Mouse (Mus musculus): ENCODE measurements at regions not wholly inside any gene's neighbourhood (a gene's known extent, or its start where the extent isn't known, plus 50 kb on each side); places are given as distances from the start of the nearest gene placed in this dataset.
"Not testable (repeated sequence)": the region's sequence is repeated elsewhere in the genome, so short reads cannot be mapped to it uniquely, and the experiment has no call there.

DNA sequence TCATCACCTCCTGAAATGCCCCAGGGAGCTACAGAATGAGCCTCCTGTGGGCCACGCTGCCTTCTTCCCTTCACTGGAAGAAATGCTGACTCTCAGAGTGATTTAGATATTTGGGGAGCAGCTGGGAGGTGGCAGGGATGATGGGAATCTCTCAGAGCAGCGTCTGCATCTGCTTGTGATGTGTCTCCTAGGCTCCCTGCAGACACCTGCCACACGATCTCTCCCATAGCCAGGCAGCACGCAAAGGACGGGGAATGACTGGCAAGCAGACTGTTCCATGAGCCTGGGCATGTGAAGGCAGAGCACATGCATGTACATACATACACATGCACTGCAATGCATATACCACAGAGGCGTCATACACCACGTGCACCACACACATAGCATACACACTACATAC lies 133.4 kb upstream of the Gadl1 start:
- no peak for DNase-seq (ENCODE audit: low read depth, low spot score)

DNA sequence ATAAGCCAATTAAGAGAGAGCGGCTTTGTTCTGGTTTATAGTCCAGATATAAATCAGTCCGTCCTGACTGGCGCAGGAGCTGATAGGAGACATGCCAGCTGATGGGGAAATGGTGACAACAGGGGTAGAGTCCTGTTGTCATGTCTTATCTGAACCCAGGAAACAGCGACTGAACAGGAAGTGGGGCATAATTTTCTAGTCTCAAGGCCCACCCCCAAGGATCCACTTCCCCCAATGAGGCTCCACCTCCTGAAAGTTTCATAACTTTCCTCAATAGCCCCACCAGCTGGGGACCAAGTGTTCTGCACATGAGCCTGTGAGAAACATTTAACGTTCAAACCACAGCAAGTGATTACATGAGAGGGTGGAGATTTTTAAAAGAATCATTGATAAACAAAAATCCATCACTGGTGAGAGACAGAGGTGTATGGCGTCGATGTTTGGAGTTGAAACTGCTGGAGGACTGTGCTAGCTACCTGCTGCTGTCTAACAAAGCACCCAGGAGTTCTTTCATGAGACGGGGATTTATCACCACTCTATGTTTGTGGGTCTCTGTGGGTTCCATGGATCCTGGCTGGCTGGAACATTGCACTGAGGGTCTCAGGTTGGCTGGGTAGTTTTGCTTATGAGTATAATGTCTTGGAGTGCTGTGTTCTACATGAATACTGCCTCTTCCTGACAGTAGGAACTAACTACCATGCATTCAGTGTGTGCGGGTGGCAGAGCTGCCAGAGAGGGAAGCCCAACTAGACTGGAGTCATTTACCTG lies 132.0 kb upstream of the Gadl1 start:
- no peak for DNase-seq (ENCODE audit: low read depth, low spot score)

DNA sequence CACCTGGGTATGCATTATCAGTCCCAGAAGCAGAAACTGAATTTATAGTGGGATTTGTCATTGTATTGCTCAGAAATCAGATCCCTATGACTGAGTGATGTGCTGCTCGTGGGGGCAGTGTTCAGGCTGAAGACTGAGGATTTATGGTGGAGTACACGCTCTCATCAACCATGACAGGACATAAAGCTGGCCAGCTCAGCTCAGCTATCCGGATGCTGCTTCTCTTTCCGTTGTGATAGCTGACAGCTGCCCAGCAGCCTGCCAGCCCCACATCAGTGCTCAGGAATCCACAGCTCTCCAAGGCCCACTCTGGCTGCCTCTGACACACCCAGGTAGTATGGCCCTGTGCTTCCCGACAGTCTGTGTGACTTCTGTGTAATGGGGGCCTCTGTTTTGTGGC lies 130.4 kb upstream of the Gadl1 start:
- DNase-seq (ENCODE audit: low read depth, low spot score): no peak

DNA sequence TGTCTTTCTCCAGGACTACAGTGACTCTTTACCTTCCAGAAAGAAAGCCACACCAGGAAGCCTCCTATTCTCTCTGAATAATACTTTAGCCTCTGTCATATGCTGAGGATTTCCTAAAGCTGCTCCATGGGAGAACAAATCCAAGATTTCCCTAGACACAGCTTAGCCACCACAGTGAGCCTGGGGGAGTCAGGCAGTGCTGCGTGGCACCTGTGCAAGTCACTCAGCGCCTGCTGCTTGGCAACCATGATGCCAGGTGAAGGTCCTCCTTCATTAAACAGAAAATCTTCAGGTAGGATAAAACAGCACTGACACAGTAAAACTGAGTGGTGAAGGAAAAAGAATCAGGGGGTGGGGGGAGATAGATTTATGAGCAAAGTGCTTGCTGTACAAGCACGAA lies 109.9 kb upstream of the Gadl1 start:
- no peak for DNase-seq (ENCODE audit: low read depth, low spot score)

DNA sequence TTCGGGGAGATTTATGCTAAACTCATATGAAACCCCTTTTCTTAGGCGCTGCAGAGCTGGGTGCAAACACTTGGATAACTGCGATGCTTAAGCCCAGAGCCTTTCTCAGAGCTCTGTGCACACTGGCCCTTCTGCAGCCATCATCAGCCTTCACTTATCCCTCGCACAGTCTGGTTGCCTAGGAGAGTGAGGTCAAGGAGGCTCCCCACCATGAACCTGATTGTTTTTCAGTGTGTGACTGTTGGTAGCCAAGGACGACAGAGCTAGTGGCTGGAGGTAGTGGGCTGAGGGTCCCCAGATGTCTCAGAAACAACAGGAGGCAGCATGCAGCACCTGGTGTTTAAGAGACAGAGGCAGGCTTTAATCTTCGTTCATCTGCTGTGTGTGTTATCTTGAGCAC lies 108.6 kb upstream of the Gadl1 start:
- no peak for DNase-seq (ENCODE audit: low read depth, low spot score)

DNA sequence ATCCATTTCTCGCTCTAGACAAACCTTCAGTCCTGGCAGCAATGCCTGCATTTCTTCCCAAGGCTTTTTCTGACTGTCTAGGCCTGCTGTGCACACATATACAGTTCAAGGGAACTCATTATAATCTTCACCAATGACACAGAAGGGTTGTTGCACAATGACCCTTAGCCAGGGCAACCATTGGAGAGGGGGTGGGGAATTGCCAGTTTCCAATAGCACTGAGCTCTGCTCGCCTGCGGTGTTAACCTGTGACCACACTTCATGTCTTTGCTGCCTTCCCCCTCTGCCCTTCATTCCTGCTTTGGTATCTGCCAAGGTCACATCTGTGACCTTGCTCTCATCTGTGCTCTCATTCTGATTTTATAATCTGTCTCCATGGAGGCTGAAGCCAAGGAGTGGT lies 106.2 kb upstream of the Gadl1 start:
- DNase-seq (ENCODE audit: low read depth, low spot score): no peak

DNA sequence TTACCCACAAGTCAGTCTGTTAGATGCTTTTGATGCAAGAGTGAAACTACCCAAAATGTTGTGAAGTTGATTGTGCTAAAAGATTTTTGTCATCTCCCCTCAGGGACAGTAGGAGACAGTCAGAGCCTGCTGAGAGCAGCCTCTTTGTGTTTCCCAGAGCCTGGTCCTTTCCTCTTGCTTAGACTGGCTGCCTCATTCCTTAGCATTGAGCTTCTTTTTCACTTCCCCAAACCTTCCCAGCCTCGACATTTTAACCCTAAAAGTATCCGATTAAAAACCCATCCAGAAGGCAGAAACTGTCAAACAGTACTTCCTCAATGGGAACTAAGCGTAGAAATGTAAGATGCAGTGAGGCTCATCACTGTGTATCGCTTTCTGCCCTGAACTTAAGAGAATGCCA lies 104.0 kb upstream of the Gadl1 start:
- no peak for DNase-seq (ENCODE audit: low read depth, low spot score)

DNA sequence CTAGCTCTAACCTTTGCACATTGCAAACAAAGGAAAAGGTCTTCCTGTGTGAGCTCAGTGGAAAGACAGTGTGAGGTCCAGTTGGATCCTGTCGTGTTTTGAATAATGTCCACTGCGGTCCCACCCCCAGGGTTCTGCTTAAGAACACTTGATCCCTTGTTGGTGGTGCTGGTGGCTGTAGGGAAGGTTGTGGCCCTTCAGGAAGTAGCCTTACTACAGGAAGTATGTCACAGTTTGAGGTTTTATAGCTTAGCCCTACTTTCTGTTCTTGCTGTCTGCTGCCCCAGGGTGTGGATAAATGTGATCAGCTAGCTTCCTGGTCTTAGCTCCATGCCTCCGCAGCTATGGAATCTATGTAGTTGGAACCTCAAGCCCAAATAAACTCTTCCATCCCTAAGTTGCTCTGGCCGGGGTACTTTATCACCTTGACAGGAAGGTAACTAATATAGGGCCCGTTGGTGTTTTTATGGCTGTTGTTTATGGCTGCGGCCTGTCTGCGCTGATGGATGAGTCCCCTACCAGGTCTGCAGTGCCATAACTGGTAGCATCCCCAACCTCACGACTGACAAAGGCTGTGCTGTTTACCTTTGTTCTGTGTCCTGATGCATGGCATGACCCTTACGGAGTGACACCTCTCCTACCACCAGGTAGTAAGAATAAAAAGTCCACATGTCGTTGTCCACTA lies 103.1 kb upstream of the Gadl1 start:
- DNase-seq (ENCODE audit: low read depth, low spot score): no peak

DNA sequence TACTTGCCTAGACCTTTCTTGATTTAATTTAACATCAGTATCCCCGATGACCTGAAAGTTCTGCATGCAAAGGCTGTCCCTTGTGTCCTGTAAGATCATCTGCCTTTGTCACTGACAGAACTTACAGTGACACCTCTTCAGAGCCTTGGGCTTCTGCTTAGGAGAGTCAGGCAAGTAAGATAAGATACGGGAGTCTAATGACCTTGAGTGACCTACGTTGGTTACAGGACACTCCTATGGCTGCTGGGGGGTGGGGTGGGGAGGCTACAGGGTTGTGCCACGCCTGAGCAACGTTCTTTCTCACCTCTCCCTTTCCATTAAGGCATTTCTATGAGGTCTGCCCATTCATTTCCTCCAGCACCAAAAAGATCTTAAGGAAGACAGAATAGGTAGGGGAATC lies 69.1 kb upstream of the Gadl1 start:
- DNase-seq (ENCODE audit: low read depth, low spot score): no peak

DNA sequence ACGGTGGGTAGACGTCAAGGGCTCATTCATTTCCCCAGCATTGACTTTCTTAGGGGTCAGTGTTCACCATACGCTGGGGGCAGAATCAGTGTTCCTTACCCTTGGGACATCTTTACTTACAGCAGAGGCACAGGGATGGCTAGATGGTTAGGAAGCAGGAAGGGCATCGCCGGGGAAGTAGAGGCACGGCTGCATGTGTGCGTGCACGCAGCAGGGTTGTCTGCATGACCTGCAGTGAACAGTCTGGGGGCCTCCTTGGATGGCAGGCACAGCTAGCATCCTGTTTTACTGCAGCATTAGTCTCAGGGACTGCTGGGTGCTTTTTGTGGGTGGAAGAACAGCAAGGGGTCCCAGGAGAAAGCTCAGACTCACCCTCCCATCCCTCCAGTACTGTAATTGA lies 68.5 kb upstream of the Gadl1 start:
- DNase-seq (ENCODE audit: low read depth, low spot score): no peak

DNA sequence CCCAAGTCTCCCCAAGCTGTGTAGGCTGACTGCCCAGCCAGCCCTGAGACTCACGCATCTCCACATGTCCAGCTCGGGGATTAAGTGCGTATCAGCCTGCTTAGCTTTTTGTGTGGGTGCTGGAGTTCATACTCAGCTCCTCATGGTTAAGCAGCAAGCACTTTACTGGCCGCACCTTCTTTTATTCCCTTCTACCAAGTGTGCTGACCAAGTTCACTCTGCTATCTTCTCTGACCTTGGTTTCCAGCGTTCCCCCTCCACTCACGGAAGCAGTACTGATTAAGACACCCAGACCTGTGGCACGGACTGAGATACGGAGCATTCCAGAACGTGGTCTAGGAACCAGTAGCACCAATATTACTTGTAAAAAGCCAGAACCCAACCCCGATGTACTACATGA lies 67.6 kb upstream of the Gadl1 start:
- no peak for DNase-seq (ENCODE audit: low read depth, low spot score)

DNA sequence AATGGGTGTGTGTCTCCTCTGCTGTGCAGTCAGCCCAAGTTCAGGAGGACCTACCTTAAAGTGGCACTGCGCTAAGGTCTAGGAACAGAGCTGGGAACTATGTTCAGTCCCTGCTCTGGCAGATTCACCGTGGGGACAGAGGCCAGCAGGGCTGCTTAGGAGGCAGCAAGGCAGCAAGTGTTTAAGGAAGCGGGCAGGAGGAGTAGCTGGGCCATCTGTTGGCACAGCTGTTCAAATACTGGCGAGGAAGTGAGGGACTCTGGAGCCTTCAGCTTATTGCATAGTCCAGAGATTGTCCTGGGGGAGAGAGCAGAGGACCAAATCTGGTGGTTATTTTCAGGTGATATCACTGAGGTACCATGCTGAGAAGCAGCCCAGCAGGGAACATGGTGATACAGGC lies 64.9 kb upstream of the Gadl1 start:
- DNase-seq (ENCODE audit: low read depth, low spot score): no peak

DNA sequence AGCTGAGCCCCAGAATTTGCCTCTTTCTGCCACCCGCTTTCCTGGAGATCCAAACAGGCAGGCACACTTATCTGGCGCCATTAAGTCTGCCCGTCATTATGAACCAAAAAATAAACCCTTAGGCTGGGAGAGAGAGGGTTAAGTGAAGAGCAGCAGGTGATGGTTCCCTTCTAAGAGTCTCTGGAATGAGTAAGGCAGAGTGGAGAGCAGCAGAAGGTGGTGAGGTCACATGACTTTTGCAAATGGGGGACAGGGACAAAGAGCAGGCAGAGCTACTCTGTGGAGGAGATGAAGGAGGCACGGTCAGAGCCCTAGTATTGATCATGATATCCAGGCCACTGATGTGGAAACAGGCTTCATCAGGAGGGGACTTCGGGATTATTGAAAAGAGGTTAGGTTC lies 64.2 kb upstream of the Gadl1 start:
- DNase-seq (ENCODE audit: low read depth, low spot score): no peak

DNA sequence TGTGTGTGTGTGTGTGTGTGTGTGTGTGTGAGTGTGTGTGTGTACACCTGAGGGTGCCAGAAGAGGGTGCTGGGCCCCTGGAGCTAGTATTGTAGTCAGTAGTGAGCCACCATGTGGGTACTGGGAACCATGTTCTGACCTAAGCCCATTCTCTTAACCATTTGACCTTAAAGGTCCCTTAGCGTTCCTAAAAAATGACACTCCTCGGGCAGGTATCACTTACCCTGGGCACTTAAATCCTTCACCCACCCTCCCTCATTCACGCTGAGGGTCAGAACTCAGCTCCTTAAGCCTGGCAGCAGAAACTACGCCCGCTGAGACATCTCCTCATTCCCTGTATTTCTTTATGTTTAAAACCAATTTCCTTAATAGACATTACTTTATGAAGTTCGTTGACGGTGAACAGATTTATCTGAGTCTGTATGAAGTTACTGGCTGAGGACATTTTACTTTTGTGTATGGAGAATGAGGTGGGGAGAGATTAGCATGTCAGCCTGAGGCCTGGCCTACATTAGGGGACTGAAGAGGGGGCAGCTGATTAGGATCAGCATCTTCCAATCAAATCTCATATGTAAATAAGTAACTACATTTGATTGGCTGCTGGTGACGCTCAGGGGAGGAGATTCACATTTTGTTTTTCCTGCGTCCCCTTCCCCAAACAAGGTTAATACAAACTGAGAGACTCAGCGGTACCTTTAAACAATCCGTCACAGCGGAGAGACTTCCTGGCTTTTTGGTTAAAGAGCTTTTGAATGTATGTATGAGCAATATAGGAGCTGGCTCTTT lies 61.8 kb upstream of the Gadl1 start:
- DNase-seq (ENCODE audit: low read depth, low spot score): no peak

DNA sequence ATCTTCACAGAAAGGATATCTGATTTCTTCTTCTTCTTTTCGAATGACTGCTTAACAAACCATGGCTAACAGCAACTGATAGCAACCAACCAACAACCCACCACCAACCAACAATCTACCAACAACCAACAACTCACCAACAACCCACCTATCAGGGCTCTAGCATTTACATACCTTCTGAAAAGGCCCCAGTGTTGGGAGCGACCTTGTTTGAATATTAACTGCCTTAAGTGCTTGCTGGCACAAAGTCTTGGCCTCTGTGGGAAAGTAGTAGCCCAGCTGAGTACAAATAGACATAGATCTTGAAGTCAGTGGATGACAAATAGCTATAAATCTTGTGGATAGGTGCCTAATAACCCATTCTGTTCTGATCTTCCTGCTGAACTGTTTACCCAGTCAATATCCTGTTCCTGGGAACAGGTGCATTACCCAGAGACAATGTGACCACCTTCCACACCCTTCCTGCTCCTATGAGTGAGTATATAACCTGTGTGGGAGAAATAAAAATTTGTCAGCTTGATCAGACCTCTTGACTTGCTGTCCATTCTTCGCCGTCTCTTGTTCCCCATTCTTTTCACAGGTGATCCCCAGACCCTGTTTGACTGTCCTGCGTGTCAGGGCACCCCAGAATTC lies 55.9 kb upstream of the Gadl1 start:
- DNase-seq (ENCODE audit: low read depth, low spot score): not testable (repeated sequence)

DNA sequence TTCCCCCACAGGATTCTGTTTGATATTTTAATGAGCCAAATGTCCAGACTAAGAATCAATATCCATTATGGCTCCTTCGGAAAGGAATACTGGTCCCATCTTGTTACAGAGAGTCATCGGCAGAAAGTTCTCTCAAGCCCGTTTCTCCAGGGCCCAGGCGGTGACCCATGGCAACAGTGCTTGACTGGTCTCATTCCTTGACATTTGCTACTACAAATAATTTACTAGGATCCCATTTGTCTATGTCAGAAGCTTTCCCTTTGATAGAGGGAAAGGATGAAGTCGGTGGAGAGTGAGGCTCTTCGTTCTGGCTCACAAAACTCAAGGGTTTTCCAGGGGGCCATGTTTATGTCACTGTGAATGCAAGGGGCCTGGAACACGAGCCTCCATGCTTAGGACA lies 52.0 kb upstream of the Gadl1 start:
- no peak for DNase-seq (ENCODE audit: low read depth, low spot score)

DNA sequence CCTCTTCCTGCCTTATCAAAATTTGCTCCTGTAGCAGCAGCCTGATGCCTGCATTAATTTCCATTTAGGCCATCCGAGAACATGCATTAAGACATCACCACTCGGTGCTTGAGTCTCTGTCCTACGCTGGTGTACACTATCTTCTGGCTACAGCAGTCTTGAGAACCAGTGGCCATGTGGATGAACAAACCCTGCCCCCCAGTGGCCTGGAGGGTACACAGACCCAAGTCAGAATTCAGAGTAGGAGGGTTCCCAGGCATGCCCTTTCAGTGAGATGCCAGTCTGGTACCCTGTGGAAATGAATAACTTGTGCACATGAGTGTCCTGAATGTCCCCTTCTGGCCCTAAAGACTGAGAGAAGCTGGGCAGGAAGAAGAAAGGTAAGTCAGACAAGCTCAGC lies 50.4 kb upstream of the Gadl1 start:
- DNase-seq (ENCODE audit: low read depth, low spot score): no peak

Data from c-Kit-negative CD71-positive TER-119-positive erythroid progenitor cells, embryonic 14.5 days (primary cell).